Mouse (Mus musculus): ENCODE data around the gene Tspan15.

DNA sequence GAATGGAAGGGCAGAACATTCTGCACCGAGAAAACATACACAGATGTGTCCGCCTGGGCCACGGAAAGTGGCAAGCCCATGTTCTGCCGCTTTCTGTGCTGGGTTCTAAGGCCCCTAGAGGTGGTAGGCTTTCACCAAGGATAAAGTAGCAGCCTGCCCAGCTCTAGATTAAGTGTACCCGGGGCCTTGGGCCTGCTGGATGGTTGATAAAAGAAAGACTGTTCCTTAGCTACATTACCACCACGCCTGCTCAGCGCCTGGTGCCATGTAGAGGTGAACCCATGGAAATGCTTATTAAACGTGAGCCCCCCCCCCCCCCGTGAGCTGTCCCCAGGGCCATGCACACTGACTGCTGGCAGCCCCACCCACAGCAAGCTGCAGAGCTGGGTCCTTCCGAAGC is 6.2 kb upstream of the Tspan15 start:
- TF ChIP-seq CTCF (IDR thresholded peaks at IDR 0.05; ENCODE audit: borderline replicate concordance, insufficient read depth, low read depth, low read length) = no peak
- no peak for TF ChIP-seq POLR2A (IDR thresholded peaks at IDR 0.05; ENCODE audit: borderline replicate concordance, insufficient read depth, low read length)
